Mouse (Mus musculus) lung, embryonic 15.5 days (tissue): Measurements from ENCODE around the gene Mif4gd. TPM values are rescaled to one million over a fixed set of nuclear protein-coding genes. Genes with fewer than 3 reads are reported as not detected.

Experiments
- ATAC-seq: fragments of 200-750 bp; cut with Nextera tagmentation; 2 replicates; pipeline ENCODE4 v1.8.0; 2017; ENCODE audit warnings: moderate number of reproducible peaks, borderline replicate concordance; ENCODE audit not compliant: low FRiP score, low TSS enrichment; ENCODE audit errors: extremely low read depth
- H3K27ac ChIP-seq: fragments of 300-500 bp; sonication (generic); 2 replicates; pipeline ENCODE4 v1.5.1; 2015; ENCODE audit warnings: moderate library complexity, mild to moderate bottlenecking, inconsistent platforms
- H3K27me3 ChIP-seq: fragments of 300-500 bp; sonication (generic); 2 replicates; pipeline ENCODE4 v1.6.1; 2015; ENCODE audit warnings: inconsistent platforms
- H3K36me3 ChIP-seq: fragments of 300-500 bp; sonication (generic); 2 replicates; pipeline ENCODE4 v1.6.1; 2015; ENCODE audit warnings: inconsistent platforms
- H3K4me1 ChIP-seq: fragments of 300-500 bp; sonication (generic); 2 replicates; pipeline ENCODE4 v1.6.1; 2015; ENCODE audit warnings: inconsistent platforms
- H3K4me2 ChIP-seq: fragments of 300-500 bp; sonication (generic); 2 replicates; pipeline ENCODE4 v1.6.1; 2015; ENCODE audit warnings: inconsistent platforms, mild to moderate bottlenecking, moderate library complexity
- H3K4me3 ChIP-seq: fragments of 300-500 bp; sonication (generic); 2 replicates; pipeline ENCODE4 v1.5.1; 2015; ENCODE audit warnings: mild to moderate bottlenecking, inconsistent platforms
- H3K9ac ChIP-seq: fragments of 300-500 bp; sonication (generic); 2 replicates; pipeline ENCODE4 v1.6.1; 2015; ENCODE audit warnings: inconsistent platforms
- H3K9me3 ChIP-seq: fragments of 300-500 bp; sonication (generic); 2 replicates; pipeline ENCODE4 v1.6.1; 2016; ENCODE audit warnings: inconsistent platforms
- whole genome bisulfite sequencing: fragments of 180-500 bp; shearing (Covaris S2); methylation state at CpG from one replicate; pipeline ENCODE4 v1.1.7; 2015; 5-methylcytosine and 5-hydroxymethylcytosine counted together
- polyA plus RNA-seq: library from polyadenylated mRNA; unstranded; fragments of >200 nt; fragmentation: Nextera tagmentation; extraction: Ambion mirVana; gene quantifications from 2 replicates; pipeline ENCODE4 v1.2.1, GENCODE M21; 2015

The Mif4gd gene
- polyA plus RNA-seq, 1 experiment from 2014 or later, result 32.3 TPM

DNA sequence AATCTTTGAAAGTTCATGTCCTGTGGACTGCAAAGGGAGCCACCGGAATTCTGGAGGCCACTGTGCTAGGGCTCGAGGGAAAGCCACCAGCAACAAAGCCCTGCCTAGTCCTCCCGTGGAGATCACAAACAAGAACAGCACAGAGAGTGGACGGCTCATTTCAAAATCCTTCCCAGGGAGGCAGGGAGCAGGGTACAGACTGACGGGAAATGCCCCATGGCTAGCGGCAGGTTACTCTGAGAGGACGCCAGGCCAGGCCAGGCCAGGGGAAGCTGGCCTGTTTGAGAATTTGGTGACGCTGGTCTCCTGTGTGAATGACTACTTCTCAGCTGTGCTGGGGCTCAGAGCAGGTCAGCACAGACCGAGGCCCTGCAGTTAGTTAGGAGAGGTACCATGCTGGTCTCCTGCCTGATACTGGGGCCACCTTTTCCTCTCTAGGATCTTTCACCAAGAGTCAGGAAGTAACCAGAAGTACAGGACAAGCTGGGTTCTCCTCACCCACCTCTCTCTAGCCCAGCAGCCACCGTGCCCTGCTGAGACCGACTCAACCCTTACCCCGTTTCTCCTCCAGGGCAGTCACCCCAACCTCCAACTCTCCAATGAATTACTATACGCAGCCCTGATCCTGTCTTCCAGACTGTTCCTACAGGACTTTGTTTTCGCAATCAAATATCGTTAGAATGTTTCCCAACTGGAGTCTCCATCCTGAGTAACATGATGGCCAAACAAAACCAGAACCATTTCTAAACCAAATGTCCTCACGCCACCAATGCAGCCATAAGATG is 6.2 kb upstream of the Mif4gd start:
- H3K4me2 ChIP-seq, result no peak overlapping the region
- H3K4me1 ChIP-seq, result peaks cover 4% of the 10 kb centered on the region
- H3K27me3 ChIP-seq, result no peaks in the 10 kb centered on the region
- WGBS, result 86% methylated on average over 16 of the region's 16 CpGs
- no peak overlapping the region for H3K27ac ChIP-seq
- H3K36me3 ChIP-seq, result peaks cover 12% of the 10 kb centered on the region; the same call in 1 of the 2 replicates
- no peak overlapping the region for H3K4me3 ChIP-seq
- H3K9ac ChIP-seq, result no peak overlapping the region
- no peaks in the 10 kb centered on the region for H3K9me3 ChIP-seq
- ATAC-seq, result no peak

DNA sequence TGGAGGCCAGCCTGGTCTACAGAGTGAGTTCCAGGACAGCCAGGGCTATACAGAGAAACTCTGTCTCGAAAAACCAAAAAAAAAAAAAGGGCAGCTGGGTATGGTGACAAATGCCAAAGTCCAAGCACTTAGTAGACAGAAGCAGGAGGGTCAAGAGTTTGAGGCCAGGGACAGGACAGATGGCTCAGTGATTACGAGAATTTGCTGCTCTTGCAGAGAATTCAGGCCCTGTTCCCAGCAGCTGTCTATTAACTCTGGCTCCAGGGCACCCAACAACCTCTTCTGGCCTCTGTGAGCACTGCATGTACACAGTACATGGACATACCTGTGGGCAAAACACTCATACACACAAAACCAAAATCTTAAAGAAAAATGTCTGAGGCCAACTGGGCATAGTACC is 5.2 kb upstream of the Mif4gd start:
- Histone ChIP-seq H3K9ac (no peak overlapping the region), H3K27ac (no peak overlapping the region), H3K4me3 (no peak overlapping the region), H3K36me3 (peaks cover 12% of the 10 kb centered on the region; the same call in 1 of the 2 replicates), H3K4me1 (peaks cover 11% of the 10 kb centered on the region), H3K9me3 (no peaks in the 10 kb centered on the region), H3K4me2 (no peak overlapping the region), H3K27me3 (no peaks in the 10 kb centered on the region)
- no peak for ATAC-seq
- WGBS, result 75% methylated on average over 2 of the region's 2 CpGs

DNA sequence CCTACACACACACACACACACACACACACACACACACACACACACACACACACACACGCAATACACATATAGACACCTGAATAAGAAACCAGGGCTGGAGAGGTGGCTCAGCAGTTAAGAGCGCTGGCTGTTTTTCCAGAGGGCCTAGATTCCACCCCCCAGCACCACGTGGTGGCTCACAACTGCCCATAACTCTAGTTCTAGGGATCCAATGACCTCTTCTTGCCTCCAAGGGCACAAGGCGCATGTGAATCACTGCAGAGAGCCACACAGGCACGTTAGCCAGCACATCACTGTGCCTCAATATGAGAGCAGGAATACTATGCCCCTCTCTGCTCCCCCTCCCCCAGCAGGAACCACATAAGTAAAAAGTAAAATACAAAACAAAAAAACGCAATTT is 4.1 kb upstream of the Mif4gd start:
- no peak for ATAC-seq
- no peaks in the 10 kb centered on the region for H3K9me3 ChIP-seq
- WGBS, result 81% methylated on average over 6 of the region's 6 CpGs
- no peak overlapping the region for H3K4me3 ChIP-seq
- H3K36me3 ChIP-seq, result peaks cover 5% of the 10 kb centered on the region; the same call in 1 of the 2 replicates
- H3K9ac ChIP-seq, result no peak overlapping the region
- H3K4me1 ChIP-seq, result peaks cover 14% of the 10 kb centered on the region
- no peak overlapping the region for H3K4me2 ChIP-seq
- H3K27ac ChIP-seq, result no peak overlapping the region
- no peaks in the 10 kb centered on the region for H3K27me3 ChIP-seq

DNA sequence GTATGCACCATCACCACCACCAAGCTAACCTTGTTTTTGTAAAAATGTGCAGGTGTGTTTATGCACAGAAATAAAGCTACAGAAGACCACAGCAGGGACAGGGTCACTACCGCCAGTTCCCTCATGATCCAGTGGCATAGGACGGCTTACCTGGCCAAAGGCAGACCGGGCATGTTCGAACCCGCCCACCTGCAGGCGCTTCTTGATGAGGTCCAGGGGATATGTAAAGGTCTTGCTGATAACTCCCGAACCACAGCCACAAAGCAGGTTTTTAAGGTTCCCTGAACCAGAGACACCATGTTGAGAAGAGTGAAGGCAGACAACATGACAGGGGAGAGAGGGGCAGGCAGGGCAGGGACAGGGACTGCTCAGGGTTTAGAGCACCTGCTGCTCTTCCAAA is 3.6 kb upstream of the Mif4gd start:
- Histone ChIP-seq H3K9ac (no peak overlapping the region), H3K4me3 (no peak overlapping the region), H3K4me1 (peaks cover 19% of the 10 kb centered on the region), H3K27ac (no peak overlapping the region), H3K4me2 (no peak overlapping the region), H3K27me3 (no peaks in the 10 kb centered on the region), H3K9me3 (no peaks in the 10 kb centered on the region), H3K36me3 (peaks cover 5% of the 10 kb centered on the region; the same call in 1 of the 2 replicates)
- 90% methylated on average over 7 of the region's 7 CpGs for WGBS
- ATAC-seq, result no peak

DNA sequence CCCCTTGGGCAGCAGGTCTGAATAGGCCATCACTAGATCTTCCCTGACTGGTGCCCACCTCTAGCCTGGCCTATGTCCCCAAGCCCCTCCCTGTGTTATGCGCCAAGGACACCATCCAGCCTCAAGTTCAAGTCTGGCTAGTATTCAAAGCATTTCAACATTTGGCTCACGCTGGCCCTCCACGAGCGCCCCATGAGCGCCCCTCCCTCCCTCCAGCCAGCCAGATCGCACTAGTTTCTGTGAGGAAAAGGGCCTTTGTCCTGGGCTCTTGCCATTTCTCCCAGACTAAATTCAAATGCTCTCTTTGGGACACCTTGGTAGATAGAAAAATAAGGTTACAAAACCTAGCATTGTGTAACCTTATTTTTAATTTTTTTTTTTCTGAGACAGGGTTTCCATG is 3.1 kb upstream of the Mif4gd start:
- Histone ChIP-seq H3K9me3 (no peaks in the 10 kb centered on the region), H3K27ac (no peak overlapping the region), H3K9ac (no peak overlapping the region), H3K36me3 (peaks cover 5% of the 10 kb centered on the region; the same call in 1 of the 2 replicates), H3K4me3 (no peak overlapping the region), H3K4me1 (peaks cover 19% of the 10 kb centered on the region), H3K27me3 (no peaks in the 10 kb centered on the region), H3K4me2 (no peak overlapping the region)
- 90% methylated on average over 6 of the region's 6 CpGs for WGBS
- no peak for ATAC-seq

DNA sequence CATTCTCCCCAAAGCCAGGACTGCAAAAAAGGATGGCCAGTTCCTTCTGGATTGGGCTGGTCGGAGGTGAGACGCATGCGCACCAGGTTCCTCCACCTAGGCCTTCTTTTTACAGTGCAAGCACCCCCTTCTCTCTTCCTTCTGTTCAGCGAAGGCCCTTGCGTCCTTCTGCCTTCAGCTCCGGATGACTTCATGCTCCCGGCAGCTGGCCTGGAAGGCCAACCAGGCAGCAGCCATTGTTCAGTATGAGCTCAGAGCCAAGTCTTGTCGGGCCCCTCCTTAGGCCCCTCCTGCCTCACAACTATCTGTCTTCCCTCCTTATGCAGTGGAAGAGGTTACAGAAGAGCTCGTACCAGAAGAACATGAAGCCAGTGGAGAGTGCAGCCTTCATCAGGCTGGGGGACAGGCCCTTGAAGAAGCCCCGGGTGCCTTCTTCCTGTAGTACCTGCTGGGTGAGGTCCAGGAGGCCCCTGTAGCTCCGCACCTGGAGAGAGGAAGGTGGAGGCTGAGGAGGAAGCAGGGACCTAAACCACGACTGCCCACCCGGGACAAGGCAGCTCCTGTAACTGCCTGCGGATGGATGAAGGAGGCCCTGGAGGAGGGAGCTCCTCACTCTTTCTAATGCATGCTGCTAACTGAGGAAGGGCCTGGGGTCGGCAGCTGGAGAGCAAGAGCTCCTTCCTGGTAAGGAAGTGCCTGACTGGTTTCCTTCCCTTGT is 2.5 kb upstream of the Mif4gd start:
- Histone ChIP-seq H3K27me3 (no peaks in the 10 kb centered on the region), H3K36me3 (peaks cover under 1% of the 10 kb centered on the region; the same call in 1 of the 2 replicates), H3K4me1 (peaks cover 19% of the 10 kb centered on the region), H3K9ac (no peak overlapping the region), H3K9me3 (no peaks in the 10 kb centered on the region), H3K27ac (no peak overlapping the region), H3K4me3 (no peak overlapping the region), H3K4me2 (no peak overlapping the region)
- 80% methylated on average over 15 of the region's 15 CpGs for WGBS
- no peak for ATAC-seq

DNA sequence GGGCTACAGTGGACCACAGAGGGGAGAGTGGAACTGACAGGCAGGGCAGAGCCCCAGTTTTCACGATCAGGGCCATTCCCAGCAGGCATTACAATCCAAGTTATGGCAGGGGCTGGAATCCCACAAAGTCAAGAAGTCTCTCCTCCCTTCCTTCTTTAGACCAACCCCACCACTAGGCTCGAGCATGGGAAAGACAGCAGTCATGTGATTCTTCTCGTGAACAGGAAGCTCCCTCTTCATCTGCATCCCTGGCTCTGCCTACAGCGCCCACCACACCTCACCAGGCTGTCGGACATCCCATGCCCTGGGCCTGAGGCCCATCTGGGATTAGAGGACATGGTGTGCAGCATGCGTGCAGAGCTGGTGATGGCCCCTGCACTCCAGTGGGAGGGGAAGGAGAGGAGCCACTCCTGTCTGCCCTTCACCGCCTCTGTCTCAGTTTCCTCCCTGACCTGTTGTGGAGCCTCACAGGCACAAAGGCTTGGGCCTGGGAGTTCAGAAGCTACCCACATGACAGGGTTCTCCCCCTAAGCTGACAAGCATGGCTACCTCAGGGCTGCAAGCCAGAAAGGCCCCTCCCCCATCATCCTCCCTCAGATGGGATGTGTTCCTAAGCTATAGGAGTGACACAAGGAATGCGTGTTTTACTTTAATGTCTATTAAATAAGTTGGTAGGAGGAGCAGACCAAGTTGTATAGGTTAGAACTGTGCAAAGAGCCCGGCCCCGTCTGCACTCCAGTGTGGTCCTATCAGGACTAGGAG is 1.8 kb upstream of the Mif4gd start:
- 72% methylated on average over 10 of the region's 10 CpGs for WGBS
- Histone ChIP-seq H3K9ac (no peak overlapping the region), H3K36me3 (no peaks in the 10 kb centered on the region), H3K4me3 (no peak overlapping the region), H3K27ac (no peak overlapping the region), H3K27me3 (no peaks in the 10 kb centered on the region), H3K4me2 (no peak overlapping the region), H3K9me3 (no peaks in the 10 kb centered on the region), H3K4me1 (peaks cover 19% of the 10 kb centered on the region)
- ATAC-seq, result no peak

DNA sequence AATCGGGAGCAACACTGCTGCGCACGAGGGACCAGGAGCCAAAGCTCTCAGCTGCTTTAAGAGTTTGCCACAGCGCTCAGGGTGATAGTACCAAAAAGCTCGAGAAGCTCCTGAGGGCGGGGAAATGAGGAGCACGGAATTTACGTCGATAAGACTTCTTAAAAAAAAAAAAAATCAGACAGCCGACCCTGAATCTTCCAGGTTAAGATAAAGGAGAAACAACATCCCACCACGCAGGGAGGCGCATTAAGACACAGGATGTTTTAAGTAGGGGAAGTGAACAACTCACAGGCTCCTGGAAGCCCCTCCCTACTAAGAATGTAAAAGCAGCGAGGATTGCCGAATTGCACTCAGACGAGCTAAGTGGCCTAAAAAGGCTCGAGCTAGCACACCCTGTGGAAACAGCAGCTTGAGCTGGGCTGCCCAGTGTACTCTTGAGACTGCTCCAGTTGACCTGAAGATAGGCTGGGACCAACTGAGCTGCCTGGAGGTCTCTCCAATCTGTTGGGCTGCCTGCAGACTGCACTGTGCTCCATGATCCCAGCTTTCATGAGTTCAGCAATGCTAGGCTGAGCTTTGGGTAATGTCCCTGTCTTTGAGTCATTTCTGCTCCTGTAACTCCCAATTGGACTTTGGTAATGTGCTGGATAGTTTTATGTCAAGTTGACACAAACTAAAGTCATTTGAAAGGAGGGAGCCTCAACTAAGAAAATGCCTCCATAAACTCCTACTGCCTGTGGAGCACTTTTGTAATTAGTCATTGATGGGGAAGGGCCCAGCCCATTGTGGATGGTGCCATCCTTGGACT is 573 bp upstream of the Mif4gd start:
- peak overlapping the region; percentile 98 for H3K27ac ChIP-seq
- no peaks in the 10 kb centered on the region for H3K27me3 ChIP-seq
- H3K36me3 ChIP-seq, result peaks cover 11% of the 10 kb centered on the region
- peaks cover 19% of the 10 kb centered on the region for H3K4me1 ChIP-seq
- WGBS, result under 1% methylated on average over 16 of the region's 16 CpGs
- peak overlapping the region; percentile 95 for H3K4me3 ChIP-seq
- peak overlapping the region; percentile 96 for H3K4me2 ChIP-seq
- peak overlapping the region; percentile 83 for H3K9ac ChIP-seq
- H3K9me3 ChIP-seq, result no peaks in the 10 kb centered on the region
- ATAC-seq, result no peak; the same call in 1 of the 2 replicates

DNA sequence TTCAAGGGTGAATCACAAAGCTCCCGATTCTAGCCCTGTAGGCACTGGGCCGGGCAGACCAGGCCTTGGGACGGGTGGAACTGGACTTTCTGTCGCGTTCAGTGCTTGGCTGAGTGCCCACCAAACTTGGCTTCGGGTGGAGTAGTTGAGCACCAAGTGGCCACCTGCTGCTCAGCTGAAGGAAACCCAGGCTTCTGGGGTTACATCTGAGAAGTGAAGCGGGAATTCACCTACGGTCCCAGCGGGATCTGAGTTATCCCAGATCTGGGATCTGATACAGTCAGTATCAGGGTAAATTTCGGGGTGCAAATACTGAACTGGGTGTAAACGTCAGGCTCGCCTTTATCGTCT is 735 bp downstream of the Mif4gd start:
- H3K4me1 ChIP-seq, result peaks cover 19% of the 10 kb centered on the region
- WGBS, result 0% methylated on average over 13 of the region's 13 CpGs
- peak overlapping the region; percentile 83 for H3K9ac ChIP-seq
- peak overlapping the region; percentile 98 for H3K27ac ChIP-seq
- peak overlapping the region; percentile 95 for H3K4me3 ChIP-seq
- peak; percentile 40; the same call in 1 of the 2 replicates for ATAC-seq
- H3K9me3 ChIP-seq, result no peaks in the 10 kb centered on the region
- H3K4me2 ChIP-seq, result peak overlapping the region; percentile 96
- H3K36me3 ChIP-seq, result peaks cover 24% of the 10 kb centered on the region
- H3K27me3 ChIP-seq, result no peaks in the 10 kb centered on the region

DNA sequence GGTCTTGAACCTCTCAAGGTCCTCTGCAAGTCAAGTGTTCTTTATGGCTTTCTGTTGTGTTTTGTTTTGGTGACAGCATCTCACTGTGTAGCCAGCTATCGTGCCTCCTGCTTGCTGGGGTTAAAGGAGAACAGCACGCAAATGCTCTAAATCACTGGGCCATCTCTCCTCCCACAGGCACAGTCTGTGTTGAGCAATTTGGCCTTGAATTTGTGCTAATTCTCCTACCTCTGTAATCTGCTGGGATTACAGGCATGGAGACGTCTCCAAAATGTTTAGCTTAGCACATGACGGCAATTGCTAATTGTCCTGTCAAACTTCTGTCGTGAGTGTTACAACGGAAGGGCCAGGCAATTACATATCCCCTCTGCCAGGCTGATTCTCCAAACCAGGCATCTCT is 1.6 kb downstream of the Mif4gd start:
- Histone ChIP-seq H3K27ac (no peak overlapping the region), H3K9ac (peak overlapping the region; percentile 83; the same call in 1 of the 2 replicates), H3K36me3 (peaks cover 32% of the 10 kb centered on the region), H3K9me3 (no peaks in the 10 kb centered on the region), H3K4me1 (peaks cover 19% of the 10 kb centered on the region), H3K27me3 (no peaks in the 10 kb centered on the region), H3K4me3 (0 out of 2 replicates have a peak overlapping the region, but pooled peaks have one; percentile 95), H3K4me2 (peak overlapping the region; percentile 96; the same call in 1 of the 2 replicates)
- 63% methylated on average over 6 of the region's 6 CpGs for WGBS
- no peak for ATAC-seq

DNA sequence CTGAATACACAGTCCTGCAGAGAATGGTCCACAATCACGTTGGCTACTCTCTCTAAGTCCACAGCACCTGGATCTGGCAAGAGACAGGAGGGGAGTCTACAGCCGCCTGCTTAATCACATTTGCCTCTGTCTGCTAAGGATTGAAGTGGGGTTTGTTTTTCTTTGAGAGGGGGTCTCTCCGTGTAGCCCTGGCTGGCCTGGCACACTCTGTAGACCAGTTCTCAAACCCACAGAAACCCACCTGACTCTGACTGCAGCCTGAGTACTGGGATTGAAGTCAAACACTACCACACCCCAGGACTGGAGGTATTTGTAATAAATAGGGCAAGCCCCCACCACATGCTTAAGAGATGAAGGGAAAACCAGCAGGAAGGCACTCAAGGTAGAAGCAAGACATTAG is 3.2 kb downstream of the Mif4gd start:
- H3K27ac ChIP-seq, result no peak overlapping the region
- no peak overlapping the region for H3K4me2 ChIP-seq
- peaks cover 29% of the 10 kb centered on the region for H3K4me1 ChIP-seq
- no peaks in the 10 kb centered on the region for H3K9me3 ChIP-seq
- no peak for ATAC-seq
- no peaks in the 10 kb centered on the region for H3K27me3 ChIP-seq
- no peak overlapping the region for H3K4me3 ChIP-seq
- H3K9ac ChIP-seq, result no peak overlapping the region
- 59% methylated on average over 3 of the region's 3 CpGs for WGBS
- peaks cover 39% of the 10 kb centered on the region for H3K36me3 ChIP-seq
